Mouse (Mus musculus) pancreas, adult 10 weeks (tissue): Measurements from ENCODE around the gene Ccm2. TPM values are rescaled to one million over a fixed set of nuclear protein-coding genes. Genes with fewer than 3 reads are reported as not detected.

Experiments
- polyA plus RNA-seq: library from polyadenylated mRNA; stranded (reverse); fragments of 350-450 nt; fragmentation: Illumina TruSeq; extraction: RNeasy Lipid Tissue Mini Kit (QIAGEN cat#74804); gene quantifications from one replicate; pipeline ENCODE4 v1.2.3, GENCODE M21; 2015; ENCODE audit warnings: low read depth, low replicate concordance; ENCODE audit not compliant: insufficient read depth

Ccm2 gene
- polyA plus RNA-seq, result 8.1 TPM

GRCm38 (mm10) chr11:6546205-6547013, at the start of gene Ccm2:
Gene Ccm2, plus strand, starts transcription at chr11:6546887.

GRCm38 (mm10) chr11:6520507-6521173, 26.0 kb upstream of the Ccm2 start, which contains the start of gene Myo1g:
Gene Myo1g, minus strand, starts transcription at chr11:6520965.

GRCm38 (mm10) chr11:6605491-6606399, 59.1 kb downstream of the Ccm2 start, which contains the start of gene Nacad:
Gene Nacad, minus strand, starts transcription at chr11:6606053.

GRCm38 (mm10) chr11:6625478-6626387, 79.0 kb downstream of the Ccm2 start, which contains the start of gene Tbrg4:
Gene Tbrg4, minus strand, starts transcription at chr11:6626067.

GRCm38 (mm10) chr11:6638537-6638936, 91.8 kb downstream of the Ccm2 start, which contains the start of gene Wap:
Gene Wap, minus strand, starts transcription at chr11:6638637.

Other genes starting within 250 kb of the Ccm2 start
- gene Zmiz2, start 157.8 kb upstream of the Ccm2 start, polyA plus RNA-seq, result 14.5 TPM
- gene Ppia, start 131.4 kb upstream of the Ccm2 start, polyA plus RNA-seq, result 356 TPM
- gene H2afv, start 102.4 kb upstream of the Ccm2 start, polyA plus RNA-seq, result 15.6 TPM
- 6.8 TPM for gene Purb, start 71.0 kb upstream of the Ccm2 start, polyA plus RNA-seq
- gene Myo1g, start 25.9 kb upstream of the Ccm2 start, polyA plus RNA-seq, result 1.3 TPM
- gene Nacad, start 59.2 kb downstream of the Ccm2 start, polyA plus RNA-seq, result 0.17 TPM
- gene Tbrg4, start 79.2 kb downstream of the Ccm2 start, polyA plus RNA-seq, result 10.3 TPM
- not detected for gene Wap, start 91.8 kb downstream of the Ccm2 start, polyA plus RNA-seq
- gene Ramp3, start 111.6 kb downstream of the Ccm2 start, polyA plus RNA-seq, result 9.6 TPM